Mouse (Mus musculus): ENCODE measurements around the gene Zfx.

Gene Zfx

DNA sequence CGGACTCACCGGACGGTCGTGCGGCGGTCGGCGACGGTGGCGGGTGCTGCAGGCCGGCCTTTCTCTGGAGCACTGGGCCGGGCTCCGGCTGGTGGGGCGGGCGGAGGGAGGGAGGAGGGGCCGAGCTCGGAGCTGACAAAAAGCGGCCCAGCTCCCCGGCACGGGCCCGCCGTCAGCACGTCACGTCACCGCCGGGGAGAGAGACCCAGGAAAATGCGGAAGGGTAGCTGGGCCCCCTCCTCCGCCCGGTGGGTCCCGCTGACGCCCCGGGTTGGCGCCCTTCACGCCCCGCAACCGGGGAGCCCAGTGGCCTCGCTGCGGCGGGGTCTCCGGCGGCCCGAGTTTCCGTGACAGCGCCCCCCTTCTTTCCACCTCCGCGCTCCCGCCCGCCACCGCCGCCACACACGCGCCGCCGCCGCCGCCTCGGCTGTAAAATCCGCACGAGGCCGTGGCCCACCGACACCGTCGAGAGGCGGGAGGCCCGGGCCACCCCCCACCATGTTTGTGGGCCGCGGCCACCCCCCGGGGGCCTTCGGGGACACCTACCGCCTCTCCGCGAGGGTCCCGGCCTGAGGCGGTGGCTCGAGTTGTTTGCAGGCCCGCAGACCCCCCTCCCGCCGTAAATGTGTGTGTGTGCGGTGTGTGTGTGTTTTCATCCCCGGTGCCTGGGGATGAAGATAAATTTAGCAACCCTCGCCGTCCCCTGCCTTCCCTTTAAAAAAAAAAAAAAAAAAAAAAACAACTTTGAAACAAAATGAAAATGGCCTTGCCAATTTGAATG lies at the start of gene Zfx:
TSS of gene Zfx (minus strand) at position 644 of the 781 bp plus-strand sequence.
- DNase-seq (ENCODE audit: low read depth, low spot score): peak; percentile 15

DNA sequence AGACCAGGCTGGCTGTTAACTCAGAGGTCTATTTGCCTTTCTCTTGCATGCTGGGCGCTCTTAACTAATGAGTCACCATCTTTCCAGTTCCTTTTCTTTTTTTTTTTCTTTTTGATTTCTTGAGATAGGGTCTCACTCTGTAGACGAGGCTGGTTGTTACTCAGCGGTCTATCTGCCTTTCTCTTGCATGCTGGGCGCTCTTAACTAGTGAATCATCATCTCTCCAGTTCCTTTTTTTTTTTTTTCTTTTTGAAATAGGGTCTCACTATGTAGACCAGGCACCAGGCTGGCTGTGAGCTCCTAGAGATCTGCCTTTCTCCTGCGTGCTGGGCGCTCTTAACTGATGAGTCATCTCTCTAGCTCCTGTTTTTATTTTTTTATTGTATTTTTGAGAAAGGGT lies 45.8 kb upstream of the Zfx start:
- DNase-seq (ENCODE audit: low read depth, low spot score): no peak

DNA sequence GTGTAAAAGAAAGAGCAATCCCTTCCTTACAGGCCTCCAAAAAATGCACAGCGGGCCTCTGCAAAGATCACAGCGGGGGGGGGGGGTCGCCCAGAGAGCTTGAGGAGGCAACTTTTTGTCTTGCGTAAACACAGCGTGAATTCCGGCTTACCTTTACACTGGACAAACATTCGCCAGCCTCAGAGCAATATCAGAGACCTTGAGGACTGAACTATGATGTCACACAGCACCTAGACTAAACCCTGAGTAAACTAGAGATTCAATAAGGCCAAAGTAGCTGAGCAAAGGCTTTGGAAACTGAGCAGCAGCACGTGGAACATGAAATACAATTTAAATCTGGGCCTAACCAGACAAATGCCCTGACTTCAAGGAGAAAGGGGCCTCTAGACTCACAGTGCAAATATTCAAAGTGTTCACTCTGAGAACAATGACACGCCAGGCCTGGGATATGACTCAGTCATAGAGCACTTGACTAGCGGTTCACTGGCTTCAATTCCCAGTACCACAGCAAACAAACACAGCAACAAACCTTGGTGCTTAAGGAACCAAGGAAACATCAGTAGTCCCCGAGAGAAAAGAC lies 28.8 kb upstream of the Zfx start:
- no peak for DNase-seq (ENCODE audit: low read depth, low spot score)

DNA sequence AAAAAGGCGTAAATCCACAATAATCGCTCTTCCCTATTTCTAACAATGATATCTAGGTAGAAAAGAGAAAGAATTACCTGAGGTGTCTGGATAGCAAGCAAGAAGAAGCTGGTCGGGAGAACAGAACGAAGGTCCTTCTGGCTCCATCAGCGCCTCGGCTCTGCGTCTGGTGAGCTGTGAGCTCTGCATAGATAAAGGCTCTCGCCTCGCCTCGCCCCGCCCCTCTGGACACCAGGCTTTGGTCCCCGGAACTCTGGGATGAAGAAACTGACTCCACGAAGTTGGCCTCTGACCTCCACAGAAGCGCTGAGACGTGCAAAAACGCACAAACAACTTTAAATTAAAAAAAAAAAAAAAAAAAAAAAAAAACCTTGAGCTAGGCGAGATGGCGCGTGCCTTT lies 27.0 kb upstream of the Zfx start:
- DNase-seq (ENCODE audit: low read depth, low spot score): no peak

DNA sequence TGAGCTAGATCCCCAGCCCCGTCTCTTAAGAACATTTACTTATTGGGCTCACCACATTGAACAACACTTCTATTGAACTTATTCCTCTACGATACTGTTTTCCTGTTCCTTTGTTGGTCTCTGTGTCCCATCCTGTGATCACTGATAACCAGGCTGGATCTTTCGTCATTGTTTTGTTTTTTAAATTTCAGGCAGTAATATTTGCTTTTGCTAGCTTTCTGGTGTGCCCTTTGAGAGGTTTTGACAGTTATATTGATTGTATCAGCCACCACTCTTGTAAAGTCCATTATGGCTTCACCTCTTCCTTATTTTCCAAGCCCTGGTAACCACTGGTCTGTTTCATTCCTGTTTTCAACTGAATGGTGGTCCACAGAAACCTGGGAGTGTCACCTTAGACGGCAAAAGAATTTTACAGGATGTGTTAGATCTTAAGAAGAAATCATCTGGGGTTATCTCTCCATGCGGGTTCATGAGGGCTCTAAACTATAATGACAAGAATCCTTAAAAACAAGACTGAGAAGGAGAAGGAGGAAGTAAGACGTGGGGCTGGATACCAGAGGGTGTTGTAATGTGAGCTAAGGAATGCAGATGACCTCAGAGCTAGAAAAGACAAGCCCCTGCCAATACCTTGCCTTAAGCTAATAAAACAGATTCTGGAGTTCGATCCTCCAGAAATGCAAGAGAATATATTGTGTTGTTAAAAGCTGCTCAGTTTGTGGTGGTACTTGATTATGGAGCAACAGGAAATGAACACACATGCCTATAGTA lies 18.7 kb upstream of the Zfx start:
- DNase-seq (ENCODE audit: low read depth, low spot score): no peak

DNA sequence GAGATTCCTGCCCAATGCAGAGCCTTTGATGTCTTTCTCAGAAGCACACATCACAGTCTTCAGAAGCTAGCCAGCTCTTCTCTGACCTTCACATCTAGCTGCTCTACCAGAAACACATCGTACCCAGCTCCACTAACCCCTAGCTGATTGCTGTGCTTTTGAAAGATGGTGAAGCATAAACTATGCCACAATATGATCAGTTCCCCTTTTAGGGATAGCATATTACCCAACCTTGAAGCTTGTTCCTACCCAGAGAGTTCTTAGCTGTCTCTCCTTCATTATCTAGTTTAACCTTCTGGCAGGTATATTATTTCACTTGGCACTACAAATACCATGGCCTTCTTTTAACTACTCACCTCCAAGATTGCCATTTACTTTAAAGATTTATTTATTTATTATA lies 16.6 kb upstream of the Zfx start:
- DNase-seq (ENCODE audit: low read depth, low spot score): no peak

DNA sequence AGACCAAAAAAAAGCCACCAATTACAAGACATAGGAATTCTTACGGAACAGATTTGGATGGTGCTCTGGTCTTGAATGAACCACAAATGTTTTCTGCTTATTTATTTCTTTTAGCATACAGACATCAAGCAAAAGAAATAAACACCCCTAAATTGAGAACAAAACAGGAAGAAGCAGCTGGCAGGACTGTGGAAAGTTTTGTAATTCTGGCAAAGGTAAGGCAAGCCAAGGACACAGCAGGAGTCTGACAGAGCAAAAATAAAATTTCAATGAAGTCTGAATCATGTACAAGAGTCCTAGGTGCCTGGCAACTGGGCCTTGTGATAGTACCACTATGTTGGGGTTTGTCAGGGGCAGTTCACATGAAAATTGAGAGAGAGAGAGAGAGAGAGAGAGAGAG lies 14.8 kb upstream of the Zfx start:
- no peak for DNase-seq (ENCODE audit: low read depth, low spot score)

DNA sequence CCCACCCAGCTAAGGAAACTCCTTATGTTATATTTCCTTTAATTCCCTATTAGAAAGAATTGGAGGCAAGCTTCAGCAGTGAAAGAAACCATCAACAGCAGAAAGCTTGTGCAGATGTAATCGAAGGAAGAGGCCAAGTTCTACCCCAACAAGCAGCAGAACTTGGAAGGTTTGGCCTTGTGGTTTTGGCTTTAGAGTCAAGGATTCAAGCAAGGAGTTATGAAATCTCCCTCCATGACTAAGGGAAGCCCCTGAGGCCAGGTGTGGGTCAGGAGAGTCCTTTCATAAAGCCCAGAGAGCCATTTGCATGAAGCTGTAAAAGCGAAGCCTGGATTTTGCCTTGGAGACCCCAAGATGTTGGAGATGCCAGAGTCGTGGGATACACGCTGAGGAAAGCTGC lies 11.6 kb upstream of the Zfx start:
- DNase-seq (ENCODE audit: low read depth, low spot score): no peak

DNA sequence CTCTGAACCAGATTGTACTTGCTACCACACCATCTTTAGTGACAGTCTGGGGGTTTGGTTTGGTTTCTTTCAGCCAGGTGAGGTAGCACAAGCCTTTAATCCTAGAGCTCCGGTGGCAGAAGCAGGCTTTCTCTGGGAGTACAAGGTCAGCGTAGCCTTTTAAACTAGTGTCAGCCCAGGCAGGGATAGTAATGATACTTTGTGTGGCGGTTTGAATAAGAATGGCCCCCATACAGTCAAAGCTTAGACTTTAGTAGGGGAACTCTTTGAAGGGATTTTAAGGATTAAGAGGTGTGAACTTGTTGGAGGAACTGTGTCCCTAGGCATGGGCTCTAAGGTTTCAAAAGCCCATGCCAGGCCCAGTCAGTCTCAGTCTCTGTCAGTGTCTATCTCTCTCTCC lies 10.0 kb upstream of the Zfx start:
- DNase-seq (ENCODE audit: low read depth, low spot score): no peak

DNA sequence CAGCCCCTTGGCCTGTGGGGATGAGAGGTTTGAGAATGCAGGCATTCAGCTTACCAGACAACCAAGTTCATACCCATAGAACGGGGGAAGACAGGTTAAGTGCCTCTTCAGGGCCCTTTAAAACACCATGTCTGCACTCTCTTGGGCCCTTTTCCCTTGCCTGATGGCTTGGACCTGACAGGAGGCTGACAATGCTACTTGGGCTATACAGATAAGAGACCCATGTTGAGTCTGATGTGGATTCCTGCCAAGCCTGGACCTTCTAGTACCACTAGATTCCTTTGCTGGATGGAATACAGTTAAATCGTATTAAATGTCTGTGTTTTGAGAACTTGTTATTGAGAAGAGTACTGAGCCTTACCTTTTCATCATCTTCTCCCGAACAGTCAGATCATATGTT lies 8.7 kb upstream of the Zfx start:
- DNase-seq (ENCODE audit: low read depth, low spot score): no peak

DNA sequence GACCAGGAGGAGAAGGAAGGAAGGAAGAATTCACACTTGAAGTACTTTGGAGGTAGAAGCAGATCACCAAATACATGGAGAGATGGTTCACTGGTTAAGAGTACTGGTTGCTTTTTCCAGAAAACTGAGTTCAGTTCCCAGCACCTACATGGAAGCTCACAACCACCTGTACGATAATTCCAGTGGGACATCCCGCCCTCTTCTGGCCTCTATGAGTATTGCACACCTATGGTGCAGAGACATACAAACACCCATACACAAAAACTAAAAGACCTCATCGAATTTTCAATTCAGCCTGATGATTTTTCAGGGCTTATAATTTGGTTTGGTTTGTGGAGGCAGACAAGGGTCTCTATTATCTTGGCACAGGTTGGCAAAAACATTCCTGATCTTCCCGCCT lies 6.2 kb upstream of the Zfx start:
- DNase-seq (ENCODE audit: low read depth, low spot score): no peak

DNA sequence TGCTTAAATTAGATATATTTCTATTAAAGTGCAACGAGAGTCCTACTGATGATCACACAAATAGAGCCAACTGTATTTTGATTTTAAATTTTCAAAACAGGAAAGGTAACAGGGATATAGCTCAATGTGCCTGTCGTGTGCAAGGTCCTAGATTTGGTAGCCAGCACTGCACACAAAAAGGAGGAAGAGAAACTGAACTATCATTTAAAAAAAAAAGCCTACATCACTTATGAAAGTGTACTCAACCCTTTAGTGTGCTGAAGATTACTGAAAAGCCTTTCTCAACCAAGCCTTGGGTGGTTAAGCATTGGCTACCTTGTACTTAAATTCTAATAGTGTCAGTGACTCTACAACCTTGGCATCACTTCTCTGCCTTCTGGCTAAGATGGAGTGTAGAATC lies 2.4 kb upstream of the Zfx start:
- no peak for DNase-seq (ENCODE audit: low read depth, low spot score)

DNA sequence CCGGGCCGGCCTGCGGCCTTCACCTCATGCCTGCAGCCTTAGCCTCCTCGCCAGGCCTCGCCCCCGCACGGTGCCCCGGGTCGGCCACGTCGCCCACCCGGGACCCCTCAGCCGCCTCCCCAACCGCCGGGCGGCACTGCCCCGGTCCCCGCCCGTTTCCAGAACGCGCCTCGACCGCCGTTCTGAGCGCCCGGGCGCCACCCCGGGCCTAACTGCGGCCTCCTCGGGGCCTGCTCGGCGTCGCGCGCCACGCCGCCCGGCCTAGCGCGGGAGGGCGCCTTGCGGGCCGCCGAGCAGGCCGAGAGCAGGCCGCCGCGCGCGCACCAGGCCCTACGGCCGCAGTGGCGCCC lies 818 bp downstream of the Zfx start:
- no peak for DNase-seq (ENCODE audit: low read depth, low spot score)

DNA sequence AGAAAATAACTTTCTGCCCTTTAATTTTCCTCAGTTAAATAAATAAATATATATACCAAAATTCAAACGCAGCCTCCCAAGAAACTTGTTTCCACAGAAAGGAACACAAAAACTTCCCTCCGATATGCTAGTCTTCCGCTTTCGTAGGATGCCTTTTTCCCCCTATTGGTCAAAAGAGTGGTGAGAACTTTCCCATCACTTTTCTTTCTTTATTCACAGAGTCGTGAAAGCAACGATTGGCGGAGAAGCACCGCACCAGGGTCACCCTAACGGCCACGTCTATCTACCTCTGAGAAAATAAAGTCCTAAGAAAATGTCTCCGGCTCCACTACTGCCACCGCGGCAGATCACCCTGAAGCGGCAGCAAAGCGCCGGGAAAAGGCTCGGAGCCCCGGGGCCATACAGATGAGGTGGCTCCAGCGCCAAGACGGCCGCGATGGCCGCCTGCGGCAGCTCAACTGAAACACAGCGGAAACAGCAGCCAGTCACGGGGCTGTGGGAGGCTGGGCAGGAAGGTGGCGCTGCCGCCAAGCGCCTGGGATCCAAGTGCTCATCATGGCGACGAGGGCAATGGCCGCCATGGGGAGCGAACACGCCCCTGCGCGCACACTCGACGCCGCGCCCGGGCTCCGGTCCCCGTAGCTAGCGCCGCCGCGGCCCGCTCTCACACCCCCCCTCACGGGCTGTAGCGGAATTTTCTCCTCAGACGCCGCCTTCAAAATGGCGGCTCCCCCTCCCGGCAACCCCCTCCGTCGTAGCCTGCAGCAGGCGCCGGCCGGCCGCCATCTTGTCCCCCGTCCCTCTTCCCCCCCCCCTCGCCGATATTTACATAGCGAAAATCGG lies 1.4 kb downstream of the Zfx start:
- DNase-seq (ENCODE audit: low read depth, low spot score): peak; percentile 74

DNA sequence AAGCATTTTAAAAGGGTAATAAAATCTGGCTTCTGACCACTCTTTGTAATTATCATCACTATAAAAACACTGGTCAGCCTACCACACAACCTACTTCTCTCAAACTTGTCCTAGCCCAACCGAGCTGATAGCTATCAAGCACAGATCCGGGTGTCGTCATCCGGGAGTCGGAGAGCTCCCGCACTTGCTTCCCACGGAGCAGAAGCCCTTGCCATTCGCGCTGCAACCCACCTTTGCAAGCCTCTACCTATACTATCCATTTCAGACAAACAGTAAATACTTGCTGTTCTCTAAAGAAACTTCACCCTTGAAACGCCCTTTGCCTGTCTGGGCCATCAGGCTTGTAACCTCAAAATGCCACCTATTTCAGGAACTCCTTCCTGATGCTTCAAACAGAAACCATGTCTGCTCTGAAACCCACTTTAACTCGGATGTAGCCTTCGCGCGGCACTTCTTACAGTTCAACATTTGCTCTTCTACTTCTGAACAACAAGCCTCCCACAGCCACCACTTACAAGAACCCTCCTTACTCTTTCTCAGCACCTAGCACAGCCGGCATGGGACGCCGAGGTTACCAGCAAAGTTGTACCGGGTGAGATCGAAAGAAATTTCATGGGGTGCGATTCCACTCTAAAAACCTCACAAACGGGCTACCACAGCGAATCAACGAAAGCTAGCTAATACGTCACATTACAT lies 2.2 kb downstream of the Zfx start:
- no peak for DNase-seq (ENCODE audit: low read depth, low spot score)

DNA sequence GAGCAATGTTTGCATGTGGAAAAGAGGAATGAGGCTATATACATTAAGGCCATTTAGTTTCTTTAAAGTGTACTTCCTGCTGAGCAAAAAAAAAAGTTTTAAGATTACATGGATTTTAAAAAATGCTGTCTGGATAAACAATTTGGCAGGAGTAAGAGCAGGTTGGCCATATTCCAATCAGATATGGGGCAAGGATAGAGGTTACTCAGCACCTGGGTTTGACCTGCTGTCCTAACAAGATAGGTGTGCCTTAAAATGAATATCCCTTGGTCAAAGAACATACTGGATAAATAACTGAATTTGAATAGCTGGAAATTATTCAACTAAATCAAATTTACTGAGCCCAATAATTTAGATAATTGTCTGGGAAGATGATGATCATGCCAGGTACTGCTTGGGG lies 5.2 kb downstream of the Zfx start:
- no peak for DNase-seq (ENCODE audit: low read depth, low spot score)

DNA sequence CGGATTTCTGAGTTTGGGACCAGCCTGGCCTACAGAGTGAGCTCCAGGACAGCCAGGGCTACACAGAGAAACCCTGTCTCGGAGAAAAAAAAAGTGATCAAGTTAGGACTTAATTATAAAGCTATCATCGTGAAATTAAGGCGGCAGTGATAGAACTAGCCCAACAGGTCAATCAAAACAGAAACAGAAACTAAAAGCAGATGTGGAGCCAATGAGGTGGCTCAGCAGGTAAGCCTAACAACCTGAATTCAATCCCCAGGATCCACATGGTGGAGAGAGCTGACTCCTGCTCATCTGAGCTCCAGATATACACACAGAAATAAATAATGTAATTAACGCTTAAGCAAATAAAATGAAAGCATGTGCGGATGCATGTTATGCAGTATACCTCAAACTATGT lies 7.6 kb downstream of the Zfx start:
- DNase-seq (ENCODE audit: low read depth, low spot score): no peak

DNA sequence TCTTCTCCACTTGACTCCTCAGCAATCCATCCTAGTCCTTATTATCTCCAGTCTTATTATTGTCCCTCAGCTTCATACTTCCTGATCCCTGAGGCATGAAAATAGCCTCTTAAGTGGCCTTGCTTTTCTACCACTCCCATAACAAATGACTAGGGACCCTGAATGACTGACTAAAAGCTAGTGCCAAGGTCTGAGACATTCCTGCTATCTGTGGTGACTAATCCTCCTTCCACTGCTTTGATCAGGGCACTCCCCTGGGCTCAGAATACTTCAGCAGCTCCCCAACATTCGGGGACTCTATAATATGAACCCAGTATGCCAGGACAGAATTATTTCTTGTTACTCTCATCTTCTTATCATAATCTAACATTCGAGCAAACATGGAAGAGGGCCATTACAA lies 17.5 kb downstream of the Zfx start:
- DNase-seq (ENCODE audit: low read depth, low spot score): no peak

DNA sequence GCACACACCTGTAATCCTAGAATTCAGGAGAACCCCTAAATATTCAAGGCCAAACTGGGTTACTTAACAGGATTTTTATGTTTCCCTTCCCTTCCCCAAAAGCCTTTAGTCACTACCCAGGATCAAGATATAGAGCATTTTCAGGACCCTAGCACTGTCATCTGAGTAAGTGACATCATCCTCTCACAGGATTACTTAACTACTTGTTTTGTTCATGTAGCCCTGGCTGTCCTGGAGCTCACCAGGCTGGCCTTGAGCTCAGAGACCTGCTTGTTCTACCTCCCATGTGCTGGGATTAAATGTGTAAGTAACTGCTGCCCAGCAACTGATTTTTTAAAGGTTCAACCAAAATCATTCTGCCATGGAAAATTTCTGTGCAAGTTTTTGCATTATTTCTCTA lies 20.6 kb downstream of the Zfx start:
- no peak for DNase-seq (ENCODE audit: low read depth, low spot score)

DNA sequence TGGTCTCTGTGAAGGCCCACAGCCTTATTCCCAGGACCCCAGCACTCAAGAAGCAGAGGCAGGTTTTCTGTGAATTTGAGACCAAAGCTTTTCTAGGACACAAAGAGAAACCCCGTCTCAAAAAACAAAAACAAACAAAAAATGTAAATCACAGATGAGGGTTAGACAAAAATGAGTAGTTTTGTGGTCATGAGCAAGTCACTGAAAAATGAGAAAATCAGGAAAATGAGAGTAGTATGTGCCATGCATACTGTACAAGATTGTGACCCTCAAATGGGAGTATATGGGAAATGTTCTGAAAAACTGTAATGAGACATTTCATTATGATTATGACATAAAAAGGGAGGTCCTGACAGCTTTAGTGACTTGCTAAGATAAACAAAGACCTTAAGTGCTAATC lies 22.9 kb downstream of the Zfx start:
- no peak for DNase-seq (ENCODE audit: low read depth, low spot score)

DNA sequence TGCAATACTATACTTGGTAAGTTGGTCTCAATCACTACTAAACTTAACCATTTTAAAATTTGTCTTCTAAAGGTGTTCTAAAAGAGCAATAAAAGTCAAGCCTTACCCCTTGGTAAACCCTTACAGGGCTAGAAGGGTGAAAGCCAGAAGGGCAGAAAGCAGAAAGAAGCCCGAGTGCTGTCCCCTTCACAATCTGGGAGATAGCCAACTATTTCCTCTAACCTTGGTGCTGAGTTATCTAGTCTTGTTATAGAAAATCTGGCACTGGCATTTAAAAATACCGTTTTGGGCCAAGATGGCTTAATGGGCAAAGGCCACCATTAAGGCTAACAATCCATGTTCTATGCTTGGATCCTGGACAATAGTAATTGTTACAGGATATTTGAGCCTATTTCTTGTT lies 32.5 kb downstream of the Zfx start:
- DNase-seq (ENCODE audit: low read depth, low spot score): no peak

DNA sequence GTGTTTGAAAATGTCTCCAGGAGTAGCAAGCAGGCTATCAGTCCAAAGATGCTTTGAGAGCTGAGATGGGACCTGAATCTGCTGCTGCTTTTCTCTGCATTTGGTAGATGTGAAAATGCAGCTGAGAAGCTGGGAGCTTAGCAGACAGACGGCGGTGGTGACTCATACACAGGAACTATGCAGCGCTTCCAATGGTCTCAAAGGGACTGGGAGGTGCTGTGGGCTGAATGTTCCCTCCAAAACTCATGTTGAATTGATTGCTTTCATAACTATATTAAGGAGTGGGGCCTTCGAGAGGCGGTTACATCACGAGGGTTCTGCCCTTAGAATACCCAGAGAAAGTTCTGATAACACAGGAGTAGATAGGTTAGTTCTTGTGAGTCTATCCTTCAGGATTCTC lies 62.3 kb downstream of the Zfx start:
- no peak for DNase-seq (ENCODE audit: low read depth, low spot score)
